Mouse (Mus musculus): Measurements from ENCODE around the gene Sp9.

Sp9 gene

GRCm38 (mm10) chr2:73314311-73314710 is 42.6 kb downstream of the Sp9 start:
- DNase-seq: no peak

- no peak for DNase-seq
These were observed 45.7 kb downstream of the Sp9 start for GRCm38 (mm10) chr2:73317426-73317825.

GRCm38 (mm10) chr2:73319218-73319617 is 47.5 kb downstream of the Sp9 start:
- no peak for DNase-seq

GRCm38 (mm10) chr2:73322991-73323390 is 51.3 kb downstream of the Sp9 start:
- DNase-seq: no peak

GRCm38 (mm10) chr2:73325871-73326270 is 54.1 kb downstream of the Sp9 start:
- DNase-seq: no peak

All from lung, postnatal 4 days (tissue).